Mouse (Mus musculus): Measurements from ENCODE around the gene Gm49369.

DNA sequence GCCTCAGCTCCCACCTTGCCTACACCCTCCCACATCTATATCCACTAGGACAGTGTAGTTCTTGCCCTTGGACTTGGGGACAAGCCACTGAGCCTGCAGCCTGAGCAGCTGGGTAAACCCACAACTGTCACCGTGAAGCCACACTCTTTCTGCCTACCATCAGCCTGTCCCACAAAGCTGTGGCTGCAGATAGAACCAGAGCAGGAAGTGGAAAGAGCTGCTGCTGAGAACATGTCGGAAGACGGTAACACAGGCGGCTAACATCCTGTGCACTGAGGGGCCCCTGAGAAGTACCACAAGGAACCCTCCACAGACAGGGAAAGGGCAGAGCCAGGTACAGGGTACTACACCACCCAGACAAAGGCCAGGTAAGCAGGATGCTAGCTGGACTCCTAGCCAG, 1.3 kb downstream of the Gm49369 start:
- no peak for TF ChIP-seq CTCF (IDR thresholded peaks at IDR 0.05; ENCODE audit: control insufficient read depth, insufficient read depth, insufficient replicate concordance, low read depth, low read length)
- no peak for TF ChIP-seq POLR2A (IDR thresholded peaks at IDR 0.05; ENCODE audit: control insufficient read depth, low read depth, low read length)

Measured in testis, adult 2 months (tissue).